Mouse (Mus musculus): ENCODE measurements around the gene Cd59a.
A peak's percentile ranks its signal among the peaks of the same experiment; 100 is the strongest.
"Not testable (repeated sequence)": the region's sequence is repeated elsewhere in the genome, so short reads cannot be mapped to it uniquely, and the experiment has no call there.

Gene Cd59a

GRCm38 (mm10) chr2:104095741-104096213, at the start of gene Cd59a:
TSS of gene Cd59a (plus strand) at chr2:104095801.
- peak; percentile 99 for DNase-seq

- peak; percentile 19 for DNase-seq
These were observed 37.2 kb upstream of the Cd59a start for GRCm38 (mm10) chr2:104058381-104058780.

- peak; percentile 52 for DNase-seq
These were observed 36.6 kb upstream of the Cd59a start for GRCm38 (mm10) chr2:104058954-104059353.

- peak; percentile 40 for DNase-seq
These were observed 35.8 kb upstream of the Cd59a start for GRCm38 (mm10) chr2:104059786-104060185.

GRCm38 (mm10) chr2:104060996-104061395, 34.6 kb upstream of the Cd59a start:
- DNase-seq: peak; percentile 66

GRCm38 (mm10) chr2:104062665-104063064, 32.9 kb upstream of the Cd59a start:
- DNase-seq: peak; percentile 55

GRCm38 (mm10) chr2:104064152-104064551, 31.4 kb upstream of the Cd59a start:
- peak; percentile 78 for DNase-seq

- DNase-seq: peak; percentile 57
These were observed 30.1 kb upstream of the Cd59a start, which contains the start of gene Gm10912 for GRCm38 (mm10) chr2:104065526-104065925. TSS of gene Gm10912 (plus strand) at chr2:104065826.

- DNase-seq: not testable (repeated sequence)
These were observed 27.2 kb upstream of the Cd59a start, which contains the start of gene Gm10799 for GRCm38 (mm10) chr2:104068450-104068849. TSS of gene Gm10799 (minus strand) at chr2:104068550.

GRCm38 (mm10) chr2:104069704-104070185, 25.9 kb upstream of the Cd59a start, which contains the start of gene Cd59b:
TSS of gene Cd59b (plus strand) at chr2:104069849.
- DNase-seq: peak; percentile 95

GRCm38 (mm10) chr2:104078285-104078684, 17.3 kb upstream of the Cd59a start:
- peak; percentile 39 for DNase-seq

- not testable (repeated sequence) for DNase-seq
These were observed 14.1 kb upstream of the Cd59a start for GRCm38 (mm10) chr2:104081436-104082050.

- peak; percentile 62 for DNase-seq
These were observed 13.1 kb upstream of the Cd59a start for GRCm38 (mm10) chr2:104082474-104082873.

- peak; percentile 58 for DNase-seq
These were observed 11.6 kb upstream of the Cd59a start for GRCm38 (mm10) chr2:104084027-104084426.

GRCm38 (mm10) chr2:104087562-104087961, 8.0 kb upstream of the Cd59a start:
- peak; percentile 19 for DNase-seq

- DNase-seq: peak; percentile 75
These were observed 2.3 kb upstream of the Cd59a start for GRCm38 (mm10) chr2:104093305-104093704.

GRCm38 (mm10) chr2:104096256-104096655, 655 bp downstream of the Cd59a start:
- DNase-seq: no peak

- peak; percentile 82 for DNase-seq
These were observed 1.2 kb downstream of the Cd59a start for GRCm38 (mm10) chr2:104096796-104097195.

GRCm38 (mm10) chr2:104097396-104097795, 1.8 kb downstream of the Cd59a start:
- DNase-seq: peak; percentile 80

GRCm38 (mm10) chr2:104098529-104099230, 3.1 kb downstream of the Cd59a start:
- DNase-seq: peak; percentile 84

GRCm38 (mm10) chr2:104099231-104099585, 3.6 kb downstream of the Cd59a start:
- DNase-seq: peak; percentile 74

- DNase-seq: no peak
These were observed 4.3 kb downstream of the Cd59a start for GRCm38 (mm10) chr2:104099946-104100345.

- no peak for DNase-seq
These were observed 9.2 kb downstream of the Cd59a start for GRCm38 (mm10) chr2:104104800-104105199.

- DNase-seq: not testable (repeated sequence)
These were observed 13.4 kb downstream of the Cd59a start for GRCm38 (mm10) chr2:104109021-104109420.
